Mouse (Mus musculus) testis, postnatal 14 days (tissue): ENCODE measurements around the gene Adamtsl3.
A peak's percentile ranks its signal among the peaks of the same experiment; 100 is the strongest.

ENCODE experiments used
- DNase-seq: peaks from one replicate; pipeline ENCODE4 v3.0.0; 2021; ENCODE audit warnings: low spot score

Gene Adamtsl3

DNA sequence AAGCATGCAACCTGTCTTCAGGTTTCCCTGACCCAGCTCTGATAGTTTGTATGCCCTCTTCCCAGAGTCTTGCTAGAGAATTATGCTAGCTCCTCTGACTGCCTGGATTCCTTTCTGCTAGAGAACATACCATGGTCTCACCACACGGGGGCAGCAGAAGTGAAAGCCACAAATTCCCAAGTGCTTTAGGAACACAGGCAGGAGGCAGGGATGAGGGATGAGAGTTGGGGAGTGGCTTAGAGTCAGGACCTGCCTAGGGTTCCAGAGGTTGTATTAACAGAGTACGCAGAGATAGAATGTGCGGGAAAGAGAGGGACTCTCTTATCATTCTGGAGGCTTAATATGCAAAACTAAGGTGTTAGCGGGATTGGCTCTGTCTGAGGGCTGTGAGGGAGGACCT, 168.6 kb downstream of the Adamtsl3 start:
- DNase-seq: peak; percentile 13

DNA sequence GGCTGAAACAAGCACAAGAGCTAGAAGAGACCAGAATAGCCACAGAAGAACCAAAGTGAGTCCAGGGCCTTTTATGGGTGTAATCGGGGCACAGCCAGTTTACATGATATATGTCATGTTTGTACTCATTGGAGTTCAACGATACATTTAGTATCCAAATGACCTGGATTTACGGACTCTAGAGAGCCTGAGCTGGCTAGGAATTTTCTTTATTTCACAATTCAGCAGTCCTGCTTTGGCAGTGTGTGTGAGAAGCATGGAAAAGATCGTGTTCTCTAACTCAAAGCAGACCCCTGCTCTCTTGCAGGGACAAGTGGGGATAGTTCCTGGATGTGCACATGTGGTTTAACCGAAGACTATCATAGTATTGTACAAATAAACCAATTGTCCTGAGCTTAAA, 195.1 kb downstream of the Adamtsl3 start:
- no peak for DNase-seq

DNA sequence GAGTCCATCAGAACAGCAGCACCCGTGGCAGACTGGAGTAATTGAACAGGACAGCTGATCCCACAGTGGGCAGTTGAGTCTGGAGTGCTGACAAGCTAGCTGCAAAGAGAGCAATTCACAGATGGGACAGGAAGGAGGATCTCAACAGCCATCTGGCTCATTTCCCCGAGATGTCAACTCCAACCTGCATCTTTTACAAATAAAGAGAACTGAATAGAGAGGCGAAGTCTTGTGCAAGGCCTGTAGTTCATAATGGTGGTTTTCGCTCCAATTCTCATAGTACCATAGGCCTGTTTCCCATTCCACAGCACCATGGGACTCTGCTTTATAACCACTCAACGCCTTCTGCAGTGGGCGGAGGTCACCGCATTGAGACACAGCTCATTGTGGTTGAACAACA, 195.9 kb downstream of the Adamtsl3 start:
- DNase-seq: no peak

DNA sequence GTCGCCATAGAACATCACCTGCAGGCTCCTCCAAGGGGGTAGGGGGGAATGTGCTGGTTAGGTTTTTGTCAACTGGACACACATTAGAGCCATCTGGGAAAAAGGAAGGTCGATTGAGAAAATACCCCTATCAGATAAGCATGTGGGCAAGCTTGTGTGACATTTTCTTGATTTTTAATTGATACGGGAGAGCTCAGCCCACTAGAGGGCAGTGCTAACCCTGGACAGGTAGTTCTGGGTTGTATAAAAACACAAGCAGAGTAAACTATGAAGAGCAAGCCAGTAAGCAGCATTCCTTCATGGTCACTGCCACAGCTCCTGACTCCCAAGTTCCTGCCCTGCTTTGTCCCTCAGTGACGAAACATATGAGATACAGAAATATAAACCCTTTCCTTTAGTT, 197.7 kb downstream of the Adamtsl3 start:
- no peak for DNase-seq

DNA sequence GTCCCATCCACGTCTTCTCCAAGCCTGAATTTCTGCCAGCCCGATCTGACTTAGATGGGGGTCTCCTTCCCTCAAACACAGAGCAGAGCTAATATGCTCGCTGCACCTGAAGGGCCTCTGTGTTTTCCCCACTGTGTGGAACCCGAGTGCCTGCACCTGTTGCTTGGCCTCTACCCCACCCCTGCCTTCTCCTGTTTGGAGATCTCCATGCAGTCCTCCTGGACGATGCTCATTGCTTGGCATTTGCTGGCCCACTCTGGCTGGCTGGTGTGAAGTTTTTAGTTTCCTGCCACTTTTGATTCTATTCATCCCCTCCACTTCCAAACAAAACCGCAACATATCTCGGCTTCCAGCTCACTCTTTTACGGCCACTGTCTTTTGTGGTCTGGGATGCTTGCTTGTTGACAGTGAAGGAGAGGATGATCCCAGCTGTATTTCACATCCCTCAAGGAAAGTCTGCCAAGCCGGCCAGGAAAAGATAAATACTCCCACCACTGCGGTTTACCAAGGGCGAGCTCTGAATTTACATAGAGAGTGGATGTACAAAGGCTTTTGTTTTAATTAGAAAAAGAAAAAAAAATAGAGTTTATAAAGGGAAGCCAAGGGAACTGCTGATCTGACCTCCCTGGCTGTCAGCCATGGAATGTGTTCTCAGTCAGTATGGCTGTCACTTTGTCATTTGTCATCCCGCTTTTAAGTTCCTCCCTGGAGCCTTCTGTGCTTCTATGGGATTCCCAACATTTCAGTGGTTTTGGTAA, 198.4 kb downstream of the Adamtsl3 start:
- DNase-seq: peak; percentile 11

DNA sequence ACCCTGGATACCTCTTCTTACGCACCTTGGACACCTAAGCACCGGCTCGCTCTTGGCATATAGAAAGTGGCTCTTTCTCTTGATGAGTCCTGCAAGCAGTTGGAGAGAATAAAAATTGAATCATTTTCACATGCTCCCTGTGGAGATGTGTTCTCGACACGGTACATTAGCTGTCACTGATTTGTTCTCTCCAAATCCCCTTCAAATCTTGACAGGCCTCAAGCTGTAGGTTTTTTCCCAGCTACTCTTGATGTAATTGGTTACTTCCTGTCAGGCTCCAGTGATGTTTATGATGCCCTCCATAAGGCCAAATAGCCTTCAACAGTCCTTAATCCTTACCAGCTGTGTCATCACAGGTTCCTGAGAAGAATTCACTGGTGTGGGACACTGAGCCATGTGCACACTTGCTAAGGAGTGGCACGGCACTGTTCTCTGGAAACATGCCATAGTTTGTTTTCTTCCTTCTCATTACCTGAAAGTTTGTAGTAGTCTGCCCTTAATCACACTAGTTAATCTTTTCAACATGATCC, 209.0 kb downstream of the Adamtsl3 start:
- no peak for DNase-seq

DNA sequence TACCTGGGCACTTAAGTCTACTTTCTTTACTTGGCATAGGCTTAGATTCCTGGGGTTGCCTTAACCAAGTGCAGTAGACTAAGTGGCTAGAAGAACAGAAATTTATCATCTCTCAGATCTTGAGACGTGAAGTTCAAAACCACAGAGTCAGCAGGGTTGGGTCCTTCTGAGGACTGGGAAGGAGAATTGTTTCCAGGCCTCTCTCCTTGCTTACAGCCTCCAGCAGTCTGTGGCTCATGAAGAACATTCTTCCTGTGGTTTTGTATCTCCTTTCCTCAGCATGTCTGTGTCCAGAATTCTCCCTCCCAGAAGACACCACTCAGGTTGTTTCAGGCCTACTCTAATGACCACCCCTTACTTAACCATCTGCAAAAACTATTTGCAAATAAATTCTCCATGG, 216.5 kb downstream of the Adamtsl3 start:
- no peak for DNase-seq

DNA sequence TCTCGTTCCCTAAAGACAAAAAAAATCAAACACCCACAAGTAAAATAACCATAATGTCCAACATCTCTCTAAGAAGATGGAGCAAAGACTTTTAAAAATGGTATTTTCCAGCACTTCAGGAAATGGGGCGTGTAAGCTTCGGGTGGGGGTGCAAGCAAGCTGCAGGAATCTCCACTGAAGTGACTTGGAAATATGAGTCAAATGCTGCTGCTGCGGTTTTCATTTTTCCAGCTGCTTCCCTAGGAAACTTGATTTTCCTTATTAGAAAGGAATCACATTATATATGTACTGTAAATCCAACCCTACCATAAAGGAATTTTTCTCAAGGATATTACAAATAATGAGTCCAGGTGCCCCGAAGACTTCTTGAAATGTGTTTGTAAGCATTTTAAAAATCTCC, 220.3 kb downstream of the Adamtsl3 start:
- no peak for DNase-seq

DNA sequence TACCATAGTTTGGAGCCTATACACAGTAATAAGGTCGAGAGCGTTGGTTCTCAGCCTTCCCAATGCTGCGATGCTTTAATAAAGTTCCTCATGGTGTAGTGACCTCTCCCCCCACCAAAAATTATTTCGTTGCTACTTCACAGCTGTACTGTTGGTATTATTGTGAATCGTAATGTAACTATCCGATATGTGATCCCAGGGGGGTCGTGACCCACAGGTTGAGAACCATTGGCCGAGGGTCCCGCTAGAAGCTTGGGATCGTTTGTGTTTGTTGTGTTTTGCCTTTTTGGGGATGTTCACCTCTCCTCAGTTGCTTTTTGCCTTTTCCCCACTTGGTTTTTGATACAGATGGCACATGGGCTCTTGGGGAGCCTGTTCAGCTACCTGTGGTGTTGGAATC, 220.9 kb downstream of the Adamtsl3 start:
- no peak for DNase-seq

DNA sequence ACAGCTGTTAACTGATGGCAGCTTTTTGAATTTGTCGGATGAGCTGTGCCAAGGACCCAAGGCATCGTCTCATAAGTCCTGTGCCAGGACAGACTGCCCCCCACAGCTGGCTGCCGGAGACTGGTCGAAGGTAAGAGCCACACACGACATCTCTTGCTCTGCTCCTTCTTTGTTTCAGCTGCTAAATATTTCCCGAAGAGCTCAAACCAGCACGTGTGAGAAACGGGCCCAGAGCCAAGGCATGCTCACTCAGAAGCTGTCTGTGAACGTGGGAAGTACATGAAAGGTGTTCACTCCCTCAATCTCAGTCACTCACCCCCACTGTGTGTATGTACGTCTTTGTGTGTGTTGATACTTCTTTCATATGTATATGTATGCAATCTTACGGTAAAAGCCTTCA, 221.6 kb downstream of the Adamtsl3 start:
- DNase-seq: no peak

DNA sequence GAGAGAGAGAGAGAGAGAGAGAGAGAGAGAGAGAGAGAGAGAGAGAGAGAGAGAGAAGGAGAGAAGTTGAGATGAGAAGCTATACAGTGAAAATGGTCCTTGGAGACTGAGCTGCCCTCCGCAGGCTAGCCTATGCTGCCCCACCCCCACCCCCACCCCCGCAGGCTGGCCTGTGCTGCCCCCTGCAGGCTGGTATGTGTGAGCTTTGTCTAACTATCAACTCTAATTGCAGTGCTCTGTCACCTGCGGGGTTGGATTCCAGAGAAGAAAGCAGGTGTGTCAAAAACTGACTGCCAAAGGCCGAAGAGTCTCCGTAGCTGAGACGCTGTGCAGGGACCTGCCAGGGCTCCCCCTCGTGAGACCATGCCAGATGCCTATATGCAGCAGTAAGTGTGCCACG, 231.2 kb downstream of the Adamtsl3 start:
- no peak for DNase-seq

DNA sequence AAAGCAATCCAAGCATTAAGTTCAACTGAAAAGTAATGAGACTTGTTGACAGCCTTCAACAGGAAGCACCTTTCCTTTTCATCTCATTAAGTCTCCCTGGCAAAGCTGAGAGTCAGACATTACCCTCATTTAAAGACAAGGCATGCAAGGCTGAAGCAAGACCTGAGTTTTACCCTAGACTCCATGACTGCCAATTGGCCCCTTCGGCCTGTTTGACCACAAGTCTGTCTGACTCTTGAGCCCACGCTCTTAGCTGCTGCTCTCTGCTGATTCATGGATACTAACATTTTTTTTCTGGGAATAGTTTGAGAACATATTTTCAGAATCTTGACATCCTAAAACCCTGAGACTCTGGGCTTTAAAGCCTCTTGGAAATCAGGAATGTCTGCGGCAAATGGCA, 232.3 kb downstream of the Adamtsl3 start:
- DNase-seq: no peak

DNA sequence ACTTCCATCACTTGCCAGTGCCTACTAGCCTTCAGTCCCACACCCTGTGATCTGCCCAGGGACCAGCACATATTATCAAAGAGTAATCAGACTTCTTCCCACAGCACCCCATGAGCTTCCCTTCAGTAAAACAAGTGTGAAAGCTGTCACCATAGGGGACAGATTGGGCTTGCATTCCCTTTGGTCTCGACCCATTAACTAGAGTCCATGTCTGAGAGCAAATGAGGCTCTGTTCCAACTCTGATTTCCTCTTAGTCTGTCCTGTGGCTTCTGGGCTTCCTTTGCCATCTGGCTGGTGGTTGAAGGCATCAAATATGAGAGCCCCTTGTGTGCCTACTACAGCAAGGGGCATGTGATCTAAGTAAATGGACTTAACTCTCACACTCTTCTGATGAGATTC, 237.5 kb downstream of the Adamtsl3 start:
- DNase-seq: no peak

DNA sequence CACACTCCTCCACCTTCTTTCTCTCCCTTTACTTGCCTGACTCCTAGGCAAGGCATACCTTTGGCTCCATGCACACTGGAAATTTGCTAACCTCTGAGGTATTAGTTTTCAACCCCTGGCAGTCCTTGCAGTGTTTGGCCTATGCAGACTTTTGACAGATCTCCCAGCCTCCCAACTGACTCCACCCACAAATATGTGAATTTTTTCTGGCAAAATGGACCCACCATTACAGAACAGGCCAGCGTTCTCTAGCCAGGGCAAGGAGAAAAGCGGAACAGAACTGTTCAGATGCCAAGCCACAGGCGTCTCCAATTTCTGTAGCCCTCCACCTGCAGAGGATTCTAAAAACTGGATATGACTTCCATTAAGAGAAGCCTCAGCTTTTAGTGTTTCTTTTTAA, 244.5 kb downstream of the Adamtsl3 start:
- DNase-seq: no peak

DNA sequence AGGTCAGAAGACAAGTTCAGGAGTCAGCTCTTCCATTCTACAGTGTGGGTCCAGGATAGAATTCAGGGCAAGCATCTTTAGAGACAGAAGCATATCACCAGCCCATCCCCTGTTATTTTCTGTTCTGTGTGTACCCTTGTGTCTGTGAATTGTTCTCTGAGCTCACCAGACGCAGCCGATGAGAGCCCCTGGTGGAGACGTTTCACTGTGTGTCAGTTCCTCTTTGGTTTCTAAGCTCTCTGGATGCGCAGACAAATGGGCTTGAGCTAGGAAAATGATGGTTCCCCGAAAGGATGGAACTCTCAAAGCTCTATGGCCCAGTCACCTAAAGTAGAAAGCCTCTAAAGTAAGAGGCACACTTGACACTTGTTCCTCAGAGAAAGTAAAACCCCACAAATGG, 246.3 kb downstream of the Adamtsl3 start:
- DNase-seq: no peak

DNA sequence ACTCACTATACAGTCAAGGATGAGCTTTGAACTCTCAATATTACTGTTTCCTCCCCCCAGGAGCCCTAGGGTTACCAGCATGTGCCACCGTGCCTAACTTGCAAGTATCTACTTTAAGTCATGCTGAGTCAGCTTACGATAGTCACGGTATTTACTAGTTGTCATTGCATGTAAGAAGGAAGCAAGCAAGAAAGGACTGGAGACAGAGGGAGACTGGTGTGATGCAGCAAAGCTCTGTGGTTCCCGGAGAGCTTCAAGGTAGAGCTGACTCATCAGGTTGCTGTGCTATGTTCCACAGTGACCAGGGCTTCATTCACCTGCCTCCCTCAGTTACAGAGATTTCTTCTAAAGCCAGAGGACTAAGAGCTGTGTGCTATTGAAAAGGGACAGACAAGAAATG, 247.0 kb downstream of the Adamtsl3 start:
- no peak for DNase-seq

DNA sequence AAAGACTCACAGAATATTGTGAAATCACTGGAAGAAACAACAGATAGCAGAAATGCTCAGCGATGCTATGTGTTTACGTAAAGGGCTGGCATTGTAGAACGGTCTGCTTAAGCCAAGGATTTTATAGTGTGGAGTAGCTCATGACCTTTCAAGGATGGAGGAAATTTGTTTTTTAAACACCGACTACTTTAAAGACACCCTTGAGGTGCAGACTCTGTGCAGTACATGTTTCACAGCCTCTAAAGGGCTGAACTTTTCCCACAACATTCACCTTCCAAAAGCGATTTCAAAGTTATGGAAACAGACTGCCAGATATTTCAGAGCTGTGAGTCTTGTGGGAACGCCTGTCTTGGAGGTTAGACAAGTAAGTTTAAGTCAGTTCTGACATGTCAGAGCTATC, 255.4 kb downstream of the Adamtsl3 start:
- no peak for DNase-seq

DNA sequence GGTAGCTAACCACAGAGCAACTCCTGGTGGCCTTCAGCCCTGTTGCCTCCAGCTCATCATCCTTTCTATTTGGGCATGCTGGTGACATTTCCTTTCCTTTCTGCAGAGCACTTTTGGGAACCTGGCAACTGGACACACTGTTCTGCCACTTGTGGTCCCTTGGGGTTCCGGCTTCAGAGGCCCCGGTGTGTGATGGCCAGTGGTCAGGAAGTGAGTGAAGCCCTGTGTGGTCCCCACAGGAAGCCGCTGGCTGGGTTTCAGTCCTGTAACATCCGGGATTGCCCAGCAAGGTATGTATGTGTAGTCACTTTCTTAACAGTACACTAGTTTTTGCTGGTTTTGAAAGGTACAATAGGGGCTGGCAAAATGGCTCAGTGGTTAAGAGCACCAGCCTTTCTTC, 266.5 kb downstream of the Adamtsl3 start:
- no peak for DNase-seq

DNA sequence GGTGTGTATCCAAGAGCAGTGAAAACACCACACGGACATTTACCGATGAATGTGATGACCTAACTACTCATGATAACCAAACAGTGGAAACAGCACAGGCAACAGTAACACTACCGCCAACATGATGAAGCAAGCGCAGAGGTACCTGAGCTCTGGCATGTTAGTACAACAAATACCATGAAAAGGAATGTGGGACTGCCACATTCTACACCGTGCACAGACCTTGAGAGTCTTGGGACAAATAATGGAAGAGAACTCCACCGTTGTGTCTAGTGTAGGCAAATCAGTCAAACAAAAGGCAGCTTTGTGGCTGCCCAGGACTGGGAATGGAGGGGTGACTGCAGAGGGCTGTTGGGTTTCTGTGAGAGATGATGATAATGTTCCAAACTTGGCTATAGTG, 269.9 kb downstream of the Adamtsl3 start:
- DNase-seq: no peak

DNA sequence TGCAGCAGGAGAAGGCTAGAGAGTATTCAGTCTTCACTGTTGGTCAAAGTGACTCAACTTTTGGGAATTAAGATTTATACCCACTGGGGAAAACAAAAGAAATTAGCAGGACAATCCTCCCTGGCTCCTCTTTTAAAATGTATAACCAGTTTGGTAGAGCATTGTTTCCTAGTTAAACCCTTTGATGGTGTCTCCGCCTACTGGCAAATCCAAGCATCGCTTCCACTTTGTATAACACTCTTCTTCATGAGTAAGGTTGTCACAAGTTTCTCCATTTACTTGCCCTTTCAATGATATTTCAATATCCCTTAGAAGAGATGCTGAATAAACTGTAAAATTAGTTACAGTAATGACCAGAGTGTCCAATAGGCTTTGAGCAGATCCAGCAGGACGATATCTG, 274.1 kb downstream of the Adamtsl3 start:
- DNase-seq: no peak

DNA sequence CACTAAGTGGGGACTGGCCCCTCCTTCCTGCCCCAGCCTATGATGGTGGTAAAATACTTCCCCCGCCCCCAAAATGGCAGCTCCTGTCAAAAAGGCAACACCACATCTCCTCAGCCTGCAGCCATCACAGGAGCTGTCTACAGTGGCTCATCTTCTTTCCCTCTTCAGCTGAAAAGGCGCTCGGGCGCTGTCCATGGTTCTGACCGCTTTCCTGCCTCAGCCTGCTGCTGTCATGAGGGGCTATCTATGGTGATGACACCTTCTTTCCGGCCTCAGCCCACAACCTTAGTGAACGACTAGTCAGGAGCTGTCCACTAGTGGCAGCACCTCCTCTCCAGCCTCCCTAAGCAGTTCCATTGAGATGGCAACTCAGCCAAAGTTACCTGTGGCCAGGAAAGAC, 289.8 kb downstream of the Adamtsl3 start:
- DNase-seq: peak; percentile 60

DNA sequence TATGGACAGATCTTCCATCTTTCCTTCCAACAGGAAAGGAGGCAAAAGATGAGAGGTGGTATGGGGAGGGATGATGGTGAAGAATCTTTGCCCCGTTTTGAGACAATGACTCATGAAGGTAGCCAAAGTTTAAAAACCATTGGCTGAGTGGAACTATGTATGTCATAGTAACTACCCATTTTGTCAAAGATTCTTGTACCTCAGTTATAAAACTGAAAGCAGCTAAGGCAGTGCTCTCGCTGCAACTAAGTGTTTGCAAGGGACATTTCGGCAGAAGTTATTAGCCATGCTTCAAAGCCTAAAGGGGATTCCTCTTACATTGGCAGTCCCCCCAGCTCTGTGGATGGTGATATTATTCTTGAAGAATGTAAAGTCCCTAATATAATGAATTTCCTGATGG, 311.7 kb downstream of the Adamtsl3 start:
- DNase-seq: no peak

DNA sequence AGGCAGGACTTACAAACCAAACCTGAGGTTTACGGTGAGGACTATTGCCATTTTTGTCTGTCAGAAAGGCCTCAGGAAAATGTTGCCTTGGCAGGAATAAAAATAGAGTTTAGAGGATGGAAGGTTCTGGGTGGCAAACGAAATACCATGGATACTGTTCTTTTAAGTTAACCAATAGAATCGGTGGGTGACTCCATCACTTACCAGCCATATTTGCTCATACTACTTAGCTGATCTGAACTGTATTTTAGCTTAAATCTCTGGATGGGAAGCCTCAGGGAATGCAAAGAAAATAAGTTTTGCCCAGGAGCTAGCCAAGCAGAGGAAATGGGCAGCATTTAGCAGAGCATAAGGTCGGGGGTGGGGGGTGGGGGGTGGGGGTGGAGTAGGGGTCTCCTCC, 312.4 kb downstream of the Adamtsl3 start:
- no peak for DNase-seq

DNA sequence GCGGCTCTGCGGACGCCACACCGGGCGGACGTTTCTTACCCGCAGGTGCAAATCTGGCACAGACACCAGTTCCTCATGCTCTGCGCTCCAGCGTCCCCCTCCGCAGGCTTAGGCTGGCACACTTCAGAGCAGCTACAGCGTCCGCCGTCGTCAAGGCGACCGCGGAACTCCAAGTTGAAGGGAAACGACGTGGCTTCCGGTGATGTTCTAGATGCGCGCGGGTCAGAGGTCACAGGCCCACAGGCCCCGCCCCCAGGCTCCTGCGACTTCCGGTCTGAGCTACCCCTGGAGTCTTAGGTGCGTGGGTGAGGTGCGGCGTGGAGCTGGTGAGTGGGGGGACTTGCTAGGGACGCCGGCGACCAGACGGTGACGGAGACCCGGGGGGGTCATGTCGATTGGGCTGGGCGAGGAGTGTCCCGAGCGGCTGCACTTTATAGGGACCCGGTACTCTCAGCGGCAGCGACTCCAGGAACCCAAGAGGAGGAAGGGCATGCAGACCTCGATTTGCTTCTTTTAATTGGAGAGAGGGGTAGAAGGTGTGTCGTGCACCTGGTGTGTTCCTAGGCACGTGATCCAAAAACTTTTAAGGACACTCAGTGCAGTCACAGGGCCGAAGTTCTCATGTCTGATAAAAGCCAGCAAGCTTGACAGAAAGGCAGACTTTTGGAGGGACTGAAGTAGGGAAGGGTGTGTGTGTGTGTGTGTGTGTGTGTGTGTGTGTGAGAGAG, 313.0 kb downstream of the Adamtsl3 start, which contains the start of the genes Saxo2 and Efl1:
Gene Saxo2 (minus strand): TSS at position 176 of the 728 bp plus-strand sequence.
Gene Efl1 (plus strand): TSS at position 262 of the 728 bp plus-strand sequence.
- DNase-seq: peak; percentile 92
